Mouse (Mus musculus): Measurements from ENCODE around the gene 4930432K21Rik. TPM values are rescaled to one million over a fixed set of nuclear protein-coding genes. Genes with fewer than 3 reads are reported as not detected.

The 4930432K21Rik gene
- total and polyA plus RNA-seq, 2 experiments from 2014 or later = 2.7 to 5.9 TPM

GRCm38 (mm10) chr8:84173861-84174260 is 26.0 kb downstream of the 4930432K21Rik start:
- peak; percentile 28 for DNase-seq (ENCODE audit: low spot score)
- H3K36me3 ChIP-seq (ENCODE audit: insufficient read depth, low read length) = peaks cover 19% of the 10 kb centered on the region

GRCm38 (mm10) chr8:84176560-84176959 is 28.7 kb downstream of the 4930432K21Rik start:
- H3K36me3 ChIP-seq (ENCODE audit: insufficient read depth, low read length) = peaks cover 17% of the 10 kb centered on the region
- H3K9me3 ChIP-seq (ENCODE audit: low read length) = no peaks in the 10 kb centered on the region
- WGBS = 48% methylated on average over 3 of the region's 3 CpGs
- H3K4me2 ChIP-seq (ENCODE audit: low read depth, low read length) = no peak overlapping the region
- no peak overlapping the region for H3K27ac ChIP-seq
- ATAC-seq (no peak), DNase-seq (ENCODE audit: low spot score) (no peak)
- H3K27me3 ChIP-seq (ENCODE audit: insufficient read depth, low read length) = no peaks in the 10 kb centered on the region
- H3K4me3 ChIP-seq (ENCODE audit: low read length) = no peak overlapping the region
- TF ChIP-seq CTCF (IDR thresholded peaks at IDR 0.05; ENCODE audit: low read depth) = no peak
- H3K4me1 ChIP-seq (ENCODE audit: insufficient read depth, low read length) = peaks cover 22% of the 10 kb centered on the region
- no peak overlapping the region for H3K9ac ChIP-seq (replicated peaks; ENCODE audit: low read length)

More at GRCm38 (mm10) chr8:84173861-84174260, 26.0 kb downstream of the 4930432K21Rik start:
- 86% methylated on average over 6 of the region's 6 CpGs for WGBS
- H3K4me3 ChIP-seq (ENCODE audit: low read length) = no peak overlapping the region
- no peak for ATAC-seq
- no peaks in the 10 kb centered on the region for H3K9me3 ChIP-seq (ENCODE audit: low read length)
- H3K27ac ChIP-seq = no peak overlapping the region
- no peaks in the 10 kb centered on the region for H3K27me3 ChIP-seq (ENCODE audit: insufficient read depth, low read length)
- TF ChIP-seq CTCF (IDR thresholded peaks at IDR 0.05; ENCODE audit: low read depth) = peak; percentile 49
- H3K9ac ChIP-seq (replicated peaks; ENCODE audit: low read length) = no peak overlapping the region
- H3K4me2 ChIP-seq (ENCODE audit: low read depth, low read length) = no peak overlapping the region
- H3K4me1 ChIP-seq (ENCODE audit: insufficient read depth, low read length) = no peaks in the 10 kb centered on the region

GRCm38 (mm10) chr8:84177405-84177804 is 29.6 kb downstream of the 4930432K21Rik start:
- H3K4me2 ChIP-seq (ENCODE audit: low read depth, low read length) = no peak overlapping the region
- peaks cover 8% of the 10 kb centered on the region; the same call in 1 of the 2 replicates for H3K36me3 ChIP-seq (ENCODE audit: insufficient read depth, low read length)
- H3K4me3 ChIP-seq (ENCODE audit: low read length) = no peak overlapping the region
- H3K9me3 ChIP-seq (ENCODE audit: low read length) = no peaks in the 10 kb centered on the region
- TF ChIP-seq CTCF (IDR thresholded peaks at IDR 0.05; ENCODE audit: low read depth) = no peak
- H3K27me3 ChIP-seq (ENCODE audit: insufficient read depth, low read length) = no peaks in the 10 kb centered on the region
- H3K9ac ChIP-seq (replicated peaks; ENCODE audit: low read length) = no peak overlapping the region
- DNase-seq (ENCODE audit: low spot score) (no peak), ATAC-seq (no peak)
- no peak overlapping the region for H3K27ac ChIP-seq
- peaks cover 23% of the 10 kb centered on the region for H3K4me1 ChIP-seq (ENCODE audit: insufficient read depth, low read length)
- 89% methylated on average over 3 of the region's 3 CpGs for WGBS

- no peak overlapping the region for H3K9ac ChIP-seq (replicated peaks; ENCODE audit: low read length)
- H3K4me1 ChIP-seq (ENCODE audit: insufficient read depth, low read length) = peaks cover 29% of the 10 kb centered on the region
- H3K9me3 ChIP-seq (ENCODE audit: low read length) = no peaks in the 10 kb centered on the region
- no peak for DNase-seq (ENCODE audit: low spot score)
- ATAC-seq = no peak
- 0 out of 2 replicates have a peak, but pooled peaks cover 4% of the 10 kb centered on the region for H3K36me3 ChIP-seq (ENCODE audit: insufficient read depth, low read length)
- WGBS = 69% methylated on average over 8 of the region's 8 CpGs
- H3K27me3 ChIP-seq (ENCODE audit: insufficient read depth, low read length) = no peaks in the 10 kb centered on the region
- H3K4me3 ChIP-seq (ENCODE audit: low read length) = no peak overlapping the region
- no peak for TF ChIP-seq CTCF (IDR thresholded peaks at IDR 0.05; ENCODE audit: low read depth)
- H3K4me2 ChIP-seq (ENCODE audit: low read depth, low read length) = no peak overlapping the region
- H3K27ac ChIP-seq = no peak overlapping the region
Measured at GRCm38 (mm10) chr8:84178592-84178991, 30.8 kb downstream of the 4930432K21Rik start.

GRCm38 (mm10) chr8:84179946-84180345 is 32.1 kb downstream of the 4930432K21Rik start:
- H3K4me2 ChIP-seq (ENCODE audit: low read depth, low read length) = peak overlapping the region; percentile 50
- no peak overlapping the region; the same call in 1 of the 2 replicates for H3K9ac ChIP-seq (replicated peaks; ENCODE audit: low read length)
- ATAC-seq = no peak
- no peak for DNase-seq (ENCODE audit: low spot score)
- no peak for TF ChIP-seq CTCF (IDR thresholded peaks at IDR 0.05; ENCODE audit: low read depth)
- H3K4me1 ChIP-seq (ENCODE audit: insufficient read depth, low read length) = peaks cover 29% of the 10 kb centered on the region
- WGBS = 12% methylated on average over 4 of the region's 4 CpGs
- peak overlapping the region; percentile 0; the same call in 1 of the 2 replicates for H3K4me3 ChIP-seq (ENCODE audit: low read length)
- no peaks in the 10 kb centered on the region for H3K9me3 ChIP-seq (ENCODE audit: low read length)
- H3K27ac ChIP-seq = 0 out of 2 replicates have a peak overlapping the region, but pooled peaks have one; percentile 4
- H3K36me3 ChIP-seq (ENCODE audit: insufficient read depth, low read length) = no peaks in the 10 kb centered on the region
- H3K27me3 ChIP-seq (ENCODE audit: insufficient read depth, low read length) = no peaks in the 10 kb centered on the region

GRCm38 (mm10) chr8:84180530-84181190 is 32.8 kb downstream of the 4930432K21Rik start:
- Histone ChIP-seq H3K4me1 (ENCODE audit: insufficient read depth, low read length) (peaks cover 29% of the 10 kb centered on the region), H3K4me3 (ENCODE audit: low read length) (peak overlapping the region; percentile 0; the same call in 1 of the 2 replicates), H3K9ac (replicated peaks; ENCODE audit: low read length) (peak overlapping the region; percentile 35; the same call in 1 of the 2 replicates), H3K27me3 (ENCODE audit: insufficient read depth, low read length) (no peaks in the 10 kb centered on the region), H3K27ac (peak overlapping the region; percentile 4; the same call in 1 of the 2 replicates), H3K9me3 (ENCODE audit: low read length) (no peaks in the 10 kb centered on the region), H3K4me2 (ENCODE audit: low read depth, low read length) (peak overlapping the region; percentile 50), H3K36me3 (ENCODE audit: insufficient read depth, low read length) (no peaks in the 10 kb centered on the region)
- TF ChIP-seq CTCF (IDR thresholded peaks at IDR 0.05; ENCODE audit: low read depth) = no peak
- ATAC-seq (peak; percentile 30), DNase-seq (ENCODE audit: low spot score) (peak; percentile 55)
- WGBS = 4% methylated on average over 16 of the region's 16 CpGs

- Histone ChIP-seq H3K27ac (peak overlapping the region; percentile 95), H3K9me3 (ENCODE audit: low read length) (no peaks in the 10 kb centered on the region), H3K4me2 (ENCODE audit: low read depth, low read length) (peak overlapping the region; percentile 83), H3K9ac (replicated peaks; ENCODE audit: low read length) (peak overlapping the region; percentile 98), H3K4me3 (ENCODE audit: low read length) (peak overlapping the region; percentile 86), H3K36me3 (ENCODE audit: insufficient read depth, low read length) (no peaks in the 10 kb centered on the region), H3K4me1 (ENCODE audit: insufficient read depth, low read length) (peaks cover 29% of the 10 kb centered on the region), H3K27me3 (ENCODE audit: insufficient read depth, low read length) (no peaks in the 10 kb centered on the region)
- DNase-seq (ENCODE audit: low spot score) (no peak), ATAC-seq (0 out of 2 replicates have a peak, but pooled peaks have one; percentile 19)
- 34% methylated on average over 4 of the region's 4 CpGs for WGBS
- TF ChIP-seq CTCF (IDR thresholded peaks at IDR 0.05; ENCODE audit: low read depth) = no peak
Measured at GRCm38 (mm10) chr8:84182833-84183232, 35.0 kb downstream of the 4930432K21Rik start.

Data from hindbrain, postnatal 0 days (tissue).